Mouse (Mus musculus): ENCODE results near the gene Acat2. TPM values are rescaled to one million over a fixed set of nuclear protein-coding genes. Genes with fewer than 3 reads are reported as not detected.
"Not testable (repeated sequence)": the region's sequence is repeated elsewhere in the genome, so short reads cannot be mapped to it uniquely, and the experiment has no call there.

The Acat2 gene
- polyA plus RNA-seq, 1 experiment from 2014 or later, result 48.9 TPM

GRCm38 (mm10) chr17:12959377-12959776, 1.2 kb downstream of the Acat2 start:
- not testable (repeated sequence) for H3K4me3 ChIP-seq; H3K9ac ChIP-seq; H3K9me3 ChIP-seq; ATAC-seq (ENCODE audit: extremely low read depth, insufficient number of reproducible peaks, low FRiP score, low TSS enrichment); H3K4me1 ChIP-seq; H3K27ac ChIP-seq (replicated peaks); H3K27me3 ChIP-seq (replicated peaks)
- 22% methylated on average over 1 of the region's 2 CpGs for WGBS
- H3K4me2 ChIP-seq, result peak overlapping the region; percentile 35
- peaks cover 14% of the 10 kb centered on the region for H3K36me3 ChIP-seq

DNA sequence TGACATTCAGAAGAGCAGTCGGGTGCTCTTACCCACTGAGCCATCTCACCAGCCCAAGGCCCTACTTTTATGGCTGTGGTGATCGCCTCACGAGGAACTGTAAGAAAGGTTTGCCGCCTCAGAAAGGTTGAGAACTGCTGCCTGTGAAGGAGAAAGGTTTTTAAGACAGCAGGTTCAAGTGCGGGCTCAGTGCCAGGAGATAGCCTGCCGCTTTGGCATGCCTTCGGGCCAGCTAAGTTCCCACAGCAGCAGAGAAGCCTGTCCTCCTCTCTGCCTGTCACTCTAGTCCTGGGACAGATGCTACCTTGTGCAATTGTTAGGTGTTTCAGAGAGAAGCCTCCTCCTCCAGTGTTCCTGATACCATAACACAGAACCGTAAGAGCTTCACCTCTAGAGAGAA, 3.9 kb downstream of the Acat2 start:
- Histone ChIP-seq H3K9me3 (no peaks in the 10 kb centered on the region), H3K36me3 (peaks cover 33% of the 10 kb centered on the region), H3K27ac (replicated peaks) (no peak overlapping the region), H3K4me1 (peaks cover 6% of the 10 kb centered on the region), H3K4me3 (no peak overlapping the region), H3K4me2 (no peak overlapping the region), H3K27me3 (replicated peaks) (no peaks in the 10 kb centered on the region), H3K9ac (no peak overlapping the region)
- ATAC-seq (ENCODE audit: extremely low read depth, insufficient number of reproducible peaks, low FRiP score, low TSS enrichment), result no peak
- whole genome bisulfite sequencing, result 83% methylated on average over 8 of the region's 8 CpGs

DNA sequence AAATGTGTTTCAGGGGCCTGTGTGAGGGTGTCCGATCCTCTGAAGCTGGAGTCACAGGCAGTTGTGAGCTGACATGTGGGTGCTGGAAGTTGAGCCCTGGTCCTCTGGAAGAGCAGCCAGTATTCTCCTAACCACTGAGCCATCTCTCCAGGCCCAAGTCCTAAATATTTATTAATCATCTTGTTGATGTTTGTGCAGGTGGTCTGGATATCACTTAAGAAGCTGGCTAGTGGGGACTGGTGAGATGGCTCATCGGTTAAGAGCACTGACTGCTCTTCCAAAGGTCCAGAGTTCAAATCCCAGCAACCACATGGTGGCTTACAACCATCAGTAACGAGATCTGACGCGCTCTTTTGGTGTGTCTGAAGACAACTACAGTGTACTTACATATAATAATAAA, 10.9 kb downstream of the Acat2 start:
- no peak overlapping the region for H3K27ac ChIP-seq (replicated peaks)
- H3K4me3 ChIP-seq, result no peak overlapping the region
- H3K4me2 ChIP-seq, result no peak overlapping the region
- no peaks in the 10 kb centered on the region for H3K27me3 ChIP-seq (replicated peaks)
- H3K4me1 ChIP-seq, result no peaks in the 10 kb centered on the region
- H3K9me3 ChIP-seq, result no peaks in the 10 kb centered on the region
- ATAC-seq (ENCODE audit: extremely low read depth, insufficient number of reproducible peaks, low FRiP score, low TSS enrichment), result no peak
- H3K9ac ChIP-seq, result no peak overlapping the region
- peaks cover 72% of the 10 kb centered on the region for H3K36me3 ChIP-seq
- WGBS, result 93% methylated on average over 5 of the region's 5 CpGs

DNA sequence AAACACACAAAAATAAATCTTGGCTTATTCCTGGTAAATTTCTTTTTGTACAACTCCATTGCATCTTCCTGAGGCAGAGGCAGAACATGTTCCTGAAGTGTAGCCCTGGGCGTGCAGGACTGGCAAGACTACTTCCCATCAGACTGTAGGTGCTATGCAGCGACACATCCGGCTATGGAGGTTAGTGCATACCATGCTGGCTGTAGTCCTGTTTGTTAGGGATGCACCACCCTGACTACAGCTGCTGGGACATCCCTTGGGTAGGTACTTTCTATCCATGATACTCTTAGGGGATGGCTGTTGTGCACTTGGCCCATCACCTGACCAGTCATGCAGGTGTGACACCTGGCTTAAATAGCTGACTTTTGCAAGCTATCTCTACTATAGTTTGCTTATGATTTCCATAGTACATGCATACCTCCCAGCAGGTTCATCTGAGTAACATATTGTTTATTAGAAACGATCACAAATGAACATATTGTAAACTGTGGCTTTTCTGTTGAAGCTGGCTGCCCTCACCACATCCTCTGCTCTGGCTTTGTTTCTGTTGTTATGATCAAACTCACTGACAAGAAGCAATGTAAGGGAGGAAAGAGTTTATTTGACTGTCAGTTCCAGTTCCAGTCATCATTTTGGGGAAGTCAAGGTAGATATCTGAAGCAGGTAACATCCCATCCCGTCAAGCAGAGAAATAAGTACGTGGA, 17.9 kb downstream of the Acat2 start:
- Histone ChIP-seq H3K9ac (no peak overlapping the region), H3K9me3 (no peaks in the 10 kb centered on the region), H3K27ac (replicated peaks) (no peak overlapping the region), H3K4me2 (no peak overlapping the region), H3K36me3 (peaks cover 41% of the 10 kb centered on the region), H3K4me3 (no peak overlapping the region), H3K27me3 (replicated peaks) (no peaks in the 10 kb centered on the region), H3K4me1 (peaks cover 9% of the 10 kb centered on the region; the same call in 1 of the 2 replicates)
- 91% methylated on average over 6 of the region's 6 CpGs for WGBS
- ATAC-seq (ENCODE audit: extremely low read depth, insufficient number of reproducible peaks, low FRiP score, low TSS enrichment), result no peak

DNA sequence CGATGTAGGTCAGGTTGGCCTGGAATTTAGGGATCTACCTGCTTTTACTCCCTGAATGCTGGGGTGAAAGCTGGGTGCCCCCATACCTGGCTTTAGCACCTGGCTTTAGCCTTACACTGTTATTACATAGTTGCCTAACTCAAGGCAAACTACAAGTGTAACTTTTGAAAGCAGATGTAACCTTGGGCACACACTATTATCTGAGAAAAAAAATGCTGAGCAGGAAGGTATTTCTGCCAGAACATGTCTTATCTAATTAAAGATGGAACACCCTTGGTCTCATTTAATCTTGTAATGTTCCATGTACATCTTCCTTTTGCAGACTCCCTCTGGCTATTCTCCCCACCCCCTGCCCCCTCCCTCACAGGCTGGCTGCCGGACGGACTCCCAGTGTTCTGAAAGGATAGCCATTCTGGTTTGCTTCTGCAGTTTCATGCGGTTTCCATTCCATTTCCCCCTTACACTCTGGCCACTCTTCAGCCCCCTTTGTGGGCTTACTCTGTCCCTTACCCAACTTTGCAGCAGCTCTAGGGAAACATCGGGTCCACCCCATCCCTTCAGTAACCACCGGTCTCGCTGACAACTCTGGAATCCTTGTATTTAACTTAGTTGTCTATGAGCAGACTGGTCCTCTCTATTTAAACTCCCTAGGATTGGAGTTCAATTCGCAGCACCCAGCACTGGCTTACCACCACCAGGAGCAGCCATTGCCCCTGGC, 18.8 kb downstream of the Acat2 start:
- Histone ChIP-seq H3K27ac (replicated peaks) (no peak overlapping the region), H3K36me3 (peaks cover 36% of the 10 kb centered on the region), H3K4me1 (peaks cover 9% of the 10 kb centered on the region; the same call in 1 of the 2 replicates), H3K9ac (no peak overlapping the region), H3K9me3 (no peaks in the 10 kb centered on the region), H3K4me2 (no peak overlapping the region), H3K4me3 (no peak overlapping the region), H3K27me3 (replicated peaks) (no peaks in the 10 kb centered on the region)
- 77% methylated on average over 8 of the region's 8 CpGs for WGBS
- no peak for ATAC-seq (ENCODE audit: extremely low read depth, insufficient number of reproducible peaks, low FRiP score, low TSS enrichment)

- H3K9ac ChIP-seq, result peak within 1 kb of the TSS; percentile 44
- no peaks in the 10 kb centered on the region for H3K9me3 ChIP-seq
- WGBS, result 13% methylated on average over 27 of the region's 27 CpGs
- H3K4me1 ChIP-seq, result peaks cover 9% of the 10 kb centered on the region; the same call in 1 of the 2 replicates
- H3K27ac ChIP-seq (replicated peaks), result no peak within 1 kb of the TSS
- H3K36me3 ChIP-seq, result peaks cover 25% of the 10 kb centered on the region
- peak within 1 kb of the TSS; percentile 42 for H3K4me3 ChIP-seq
- H3K4me2 ChIP-seq, result peak within 1 kb of the TSS; percentile 68
- ATAC-seq (ENCODE audit: extremely low read depth, insufficient number of reproducible peaks, low FRiP score, low TSS enrichment), result no peak; the same call in 1 of the 2 replicates
- no peaks in the 10 kb centered on the region for H3K27me3 ChIP-seq (replicated peaks)
These were observed 20.3 kb downstream of the Acat2 start, which contains the start of gene Acat3 for GRCm38 (mm10) chr17:12940151-12940805. Gene Acat3, minus strand, starts transcription at chr17:12940600.

DNA sequence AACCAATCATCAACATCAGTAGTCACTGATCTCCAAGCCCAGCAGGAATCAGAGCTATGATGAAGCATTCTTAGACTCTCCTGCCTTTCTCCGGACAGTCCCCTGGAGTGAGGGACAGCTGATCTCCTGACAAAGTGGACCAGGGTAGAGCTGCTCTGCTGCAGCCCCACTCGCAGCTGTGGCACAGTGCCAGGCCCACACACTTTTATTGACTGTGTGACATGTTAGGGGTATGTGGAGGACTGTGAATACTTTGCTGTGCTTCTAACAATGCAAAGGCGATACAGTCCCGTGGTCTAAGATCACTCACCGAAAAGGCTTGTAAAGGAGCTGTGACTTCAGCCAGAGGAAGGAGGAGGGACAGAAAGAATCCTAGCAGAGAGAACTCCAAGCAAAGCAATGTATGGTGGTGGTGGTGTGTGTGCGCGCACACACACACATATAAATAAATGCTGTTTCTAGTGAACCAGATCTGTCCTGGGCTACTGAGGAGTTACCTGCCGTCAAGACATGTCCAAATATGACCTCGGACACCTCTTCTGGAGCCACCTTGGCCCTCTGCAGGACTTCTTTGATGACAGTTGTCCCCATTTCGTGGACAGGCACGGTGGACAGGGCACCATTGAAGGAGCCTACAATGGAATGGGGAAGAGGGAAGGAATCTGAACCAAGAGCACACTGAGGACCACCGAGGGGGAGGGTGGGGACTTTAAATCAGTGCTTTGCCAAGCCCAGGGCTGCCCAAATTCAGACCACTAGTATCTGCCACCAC, 21.0 kb downstream of the Acat2 start:
- Histone ChIP-seq H3K9ac (peak overlapping the region; percentile 44; the same call in 1 of the 2 replicates), H3K4me2 (peak overlapping the region; percentile 68), H3K36me3 (peaks cover 18% of the 10 kb centered on the region), H3K4me3 (peak overlapping the region; percentile 42)
- not testable (repeated sequence) for H3K27me3 ChIP-seq (replicated peaks); H3K27ac ChIP-seq (replicated peaks); H3K9me3 ChIP-seq; H3K4me1 ChIP-seq; ATAC-seq (ENCODE audit: extremely low read depth, insufficient number of reproducible peaks, low FRiP score, low TSS enrichment)
- WGBS, result 22% methylated on average over 3 of the region's 12 CpGs

GRCm38 (mm10) chr17:12938077-12938476, 22.5 kb downstream of the Acat2 start:
- H3K9ac ChIP-seq, result no peak overlapping the region
- H3K27me3 ChIP-seq (replicated peaks), result no peaks in the 10 kb centered on the region
- H3K36me3 ChIP-seq, result peaks cover 8% of the 10 kb centered on the region; the same call in 1 of the 2 replicates
- H3K4me3 ChIP-seq, result no peak overlapping the region
- 60% methylated on average over 2 of the region's 2 CpGs for WGBS
- no peak for ATAC-seq (ENCODE audit: extremely low read depth, insufficient number of reproducible peaks, low FRiP score, low TSS enrichment)
- H3K4me1 ChIP-seq, result peaks cover 9% of the 10 kb centered on the region; the same call in 1 of the 2 replicates
- no peaks in the 10 kb centered on the region for H3K9me3 ChIP-seq
- H3K27ac ChIP-seq (replicated peaks), result no peak overlapping the region
- H3K4me2 ChIP-seq, result no peak overlapping the region

DNA sequence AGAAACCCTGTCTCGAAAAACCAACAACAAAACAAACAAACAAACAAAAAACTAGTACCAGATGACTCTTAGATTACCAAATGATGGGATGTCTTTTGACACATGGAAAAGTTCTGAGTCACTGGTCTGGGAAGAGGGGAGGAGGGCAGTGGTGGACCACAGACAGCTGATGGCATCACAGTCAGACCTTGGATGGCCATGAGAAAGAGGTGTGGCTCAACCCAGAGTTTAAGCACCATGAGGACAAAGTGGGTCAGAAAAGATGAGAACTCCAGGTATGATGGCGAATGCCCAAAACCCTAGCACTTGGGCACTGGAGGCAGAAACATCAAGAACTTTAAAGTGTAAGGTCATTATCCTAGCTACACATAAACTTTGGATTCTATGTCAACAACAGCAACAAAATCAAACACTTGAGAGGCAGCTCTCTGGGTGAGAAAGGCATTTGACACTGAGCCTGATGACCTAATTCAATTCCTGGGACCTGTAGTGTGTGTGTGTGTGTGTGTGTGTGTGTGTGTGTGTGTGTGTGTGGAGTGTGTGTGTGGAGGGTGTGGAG, 23.1 kb downstream of the Acat2 start:
- Histone ChIP-seq H3K4me2 (no peak overlapping the region), H3K4me3 (no peak overlapping the region), H3K27ac (replicated peaks) (no peak overlapping the region), H3K36me3 (peaks cover 2% of the 10 kb centered on the region; the same call in 1 of the 2 replicates), H3K4me1 (peaks cover 9% of the 10 kb centered on the region; the same call in 1 of the 2 replicates), H3K27me3 (replicated peaks) (no peaks in the 10 kb centered on the region), H3K9me3 (no peaks in the 10 kb centered on the region), H3K9ac (no peak overlapping the region)
- ATAC-seq (ENCODE audit: extremely low read depth, insufficient number of reproducible peaks, low FRiP score, low TSS enrichment), result no peak
- WGBS, result 71% methylated on average over 2 of the region's 2 CpGs

- peaks cover 8% of the 10 kb centered on the region; the same call in 1 of the 2 replicates for H3K4me1 ChIP-seq
- no peak for ATAC-seq (ENCODE audit: extremely low read depth, insufficient number of reproducible peaks, low FRiP score, low TSS enrichment)
- no peak overlapping the region for H3K27ac ChIP-seq (replicated peaks)
- H3K9ac ChIP-seq, result no peak overlapping the region
- no peak overlapping the region for H3K4me3 ChIP-seq
- 66% methylated on average over 4 of the region's 4 CpGs for WGBS
- H3K9me3 ChIP-seq, result no peaks in the 10 kb centered on the region
- H3K4me2 ChIP-seq, result no peak overlapping the region
- no peaks in the 10 kb centered on the region for H3K27me3 ChIP-seq (replicated peaks)
- no peaks in the 10 kb centered on the region for H3K36me3 ChIP-seq
These were observed 24.8 kb downstream of the Acat2 start for GRCm38 (mm10) chr17:12935719-12936118.

Data from heart, embryonic 13.5 days (tissue).